Mouse (Mus musculus) megakaryocyte, embryonic 14.5 days (primary cell): ENCODE results near the gene Nfil3. TPM values are rescaled to one million over a fixed set of nuclear protein-coding genes. Genes with fewer than 3 reads are reported as not detected.

Experiments used
- H3K27me3 ChIP-seq: replicated peaks from 2 replicates; pipeline ENCODE3; 2012; ENCODE audit warnings: inconsistent platforms
- H3K36me3 ChIP-seq: replicated peaks from 2 replicates; pipeline ENCODE3; 2012; ENCODE audit warnings: low read length, inconsistent platforms, mixed read lengths
- H3K4me1 ChIP-seq: 2 replicates; pipeline ENCODE4 v1.6.1; 2012; ENCODE audit warnings: inconsistent platforms
- H3K4me3 ChIP-seq: replicated peaks from 2 replicates; pipeline ENCODE3; 2012; ENCODE audit warnings: moderate library complexity, mild to moderate bottlenecking, inconsistent platforms
- H3K9me3 ChIP-seq: 2 replicates; pipeline ENCODE4 v1.6.1; 2012; ENCODE audit warnings: inconsistent platforms
- FLI1 ChIP-seq: IDR thresholded peaks from 2 replicates; pipeline ENCODE4 v1.6.1; 2012; ENCODE audit warnings: low read length, inconsistent platforms, mixed read lengths
- GATA1 ChIP-seq: IDR thresholded peaks from 3 replicates; pipeline ENCODE4 v1.6.1; 2012; ENCODE audit warnings: mixed read lengths, low read length, inconsistent platforms, borderline replicate concordance
- polyA plus RNA-seq: library from polyadenylated mRNA; stranded (reverse); fragments of >175 nt; gene quantifications from 2 replicates; pipeline ENCODE4 v1.2.3, GENCODE M21; 2012; ENCODE audit warnings: low replicate concordance; ENCODE audit not compliant: insufficient read depth

The Nfil3 gene
- polyA plus RNA-seq, 1 experiment: 15.6 TPM

DNA sequence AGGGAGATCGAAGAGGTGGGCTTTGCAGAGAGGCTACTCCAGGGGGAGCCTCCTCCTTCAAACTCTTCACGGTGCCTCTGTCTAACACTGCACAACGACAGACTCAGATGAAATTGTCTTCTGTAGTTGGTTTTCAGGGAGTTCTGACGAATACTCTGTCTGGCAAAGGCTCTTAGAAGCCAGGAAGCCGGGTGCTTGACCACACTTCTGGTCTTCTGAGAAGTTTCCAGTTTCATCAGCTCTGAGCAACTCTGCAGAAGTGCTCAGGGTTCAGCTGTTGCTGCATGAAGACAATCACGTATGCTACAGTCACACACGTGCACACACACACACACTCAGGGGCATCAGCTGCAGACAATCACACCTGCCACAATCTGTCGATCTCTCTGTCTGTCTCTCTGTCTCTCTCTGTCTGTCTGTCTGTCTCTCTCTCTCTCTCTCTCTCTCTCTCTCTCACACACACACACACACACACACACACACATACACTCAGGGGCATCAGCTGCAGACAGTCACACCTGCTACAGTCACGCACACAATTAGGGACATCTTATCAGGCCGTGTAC is 5.4 kb upstream of the Nfil3 start:
- peak overlapping the region; percentile 83 for H3K4me3 ChIP-seq
- peaks cover 75% of the 10 kb centered on the region for H3K4me1 ChIP-seq
- no peak for TF ChIP-seq GATA1
- no peak for TF ChIP-seq FLI1
- peaks cover under 1% of the 10 kb centered on the region; the same call in 1 of the 2 replicates for H3K9me3 ChIP-seq
- H3K36me3 ChIP-seq: no peaks in the 10 kb centered on the region
- H3K27me3 ChIP-seq: peaks cover 9% of the 10 kb centered on the region

- H3K4me1 ChIP-seq: peaks cover 75% of the 10 kb centered on the region
- peaks cover 9% of the 10 kb centered on the region for H3K27me3 ChIP-seq
- no peak for TF ChIP-seq FLI1
- no peak for TF ChIP-seq GATA1
- H3K36me3 ChIP-seq: no peaks in the 10 kb centered on the region
- H3K4me3 ChIP-seq: peak overlapping the region; percentile 23
- no peaks in the 10 kb centered on the region for H3K9me3 ChIP-seq
Observed at GRCm38 (mm10) chr13:52985508-52986214, 4.8 kb upstream of the Nfil3 start.

GRCm38 (mm10) chr13:52982703-52983102 is 1.8 kb upstream of the Nfil3 start:
- Histone ChIP-seq H3K9me3 (no peaks in the 10 kb centered on the region), H3K27me3 (peaks cover 16% of the 10 kb centered on the region), H3K4me1 (peaks cover 76% of the 10 kb centered on the region), H3K36me3 (peaks cover 1% of the 10 kb centered on the region), H3K4me3 (peak overlapping the region; percentile 96)
- TF ChIP-seq FLI1 (no peak), GATA1 (peak; percentile 14; the same call in 1 of the 3 replicates)

GRCm38 (mm10) chr13:52981441-52982281 is 788 bp upstream of the Nfil3 start:
- TF ChIP-seq FLI1: no peak
- TF ChIP-seq GATA1: no peak
- peaks cover 25% of the 10 kb centered on the region for H3K27me3 ChIP-seq

GRCm38 (mm10) chr13:52980211-52980950 is 492 bp downstream of the Nfil3 start:
- no peak for TF ChIP-seq FLI1
- TF ChIP-seq GATA1: no peak
- Histone ChIP-seq H3K4me3 (peak overlapping the region; percentile 96), H3K36me3 (peaks cover 15% of the 10 kb centered on the region), H3K4me1 (peaks cover 67% of the 10 kb centered on the region), H3K9me3 (no peaks in the 10 kb centered on the region), H3K27me3 (peaks cover 27% of the 10 kb centered on the region)

More at GRCm38 (mm10) chr13:52981441-52982281, 788 bp upstream of the Nfil3 start:
- H3K4me1 ChIP-seq: peaks cover 73% of the 10 kb centered on the region
- H3K4me3 ChIP-seq: peak overlapping the region; percentile 96
- peaks cover 12% of the 10 kb centered on the region for H3K36me3 ChIP-seq
- no peaks in the 10 kb centered on the region for H3K9me3 ChIP-seq

DNA sequence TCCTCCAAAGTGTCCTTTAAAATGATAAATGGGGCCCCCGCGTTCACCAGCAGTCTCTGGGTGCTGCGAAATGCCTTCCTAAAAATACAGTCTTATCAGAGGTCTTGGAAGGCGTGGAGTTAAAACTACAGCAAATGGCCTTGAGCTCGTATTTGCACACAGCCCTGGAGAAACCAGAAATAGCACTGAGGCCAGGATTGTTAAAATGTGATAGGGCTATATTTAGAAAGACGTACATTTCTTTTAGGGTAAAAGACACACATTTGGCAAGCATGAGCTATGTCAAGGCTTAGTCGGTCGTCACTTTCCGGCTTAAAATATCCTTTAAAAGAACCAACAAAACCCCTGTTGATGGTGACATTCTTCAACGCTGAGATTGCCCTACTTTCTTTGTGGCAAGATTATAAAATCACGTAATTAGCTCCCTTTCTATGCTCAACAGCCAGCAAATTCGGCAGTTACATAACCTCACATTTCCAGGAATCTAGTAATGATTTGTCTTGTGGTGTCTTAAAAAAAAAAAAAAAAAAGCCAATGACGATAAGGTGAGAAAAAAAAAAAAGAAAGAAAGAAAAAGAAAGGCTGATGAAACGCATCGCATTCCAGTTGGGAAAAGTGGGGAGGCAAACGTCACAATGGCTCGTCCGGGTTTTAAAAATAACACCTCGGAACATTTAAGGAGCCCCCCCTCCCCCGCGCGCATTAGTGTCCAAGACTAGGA is 1.4 kb downstream of the Nfil3 start:
- no peak for TF ChIP-seq GATA1
- no peak for TF ChIP-seq FLI1
- Histone ChIP-seq H3K36me3 (peaks cover 15% of the 10 kb centered on the region), H3K27me3 (peaks cover 27% of the 10 kb centered on the region), H3K4me3 (peak overlapping the region; percentile 96), H3K4me1 (peaks cover 67% of the 10 kb centered on the region), H3K9me3 (no peaks in the 10 kb centered on the region)

DNA sequence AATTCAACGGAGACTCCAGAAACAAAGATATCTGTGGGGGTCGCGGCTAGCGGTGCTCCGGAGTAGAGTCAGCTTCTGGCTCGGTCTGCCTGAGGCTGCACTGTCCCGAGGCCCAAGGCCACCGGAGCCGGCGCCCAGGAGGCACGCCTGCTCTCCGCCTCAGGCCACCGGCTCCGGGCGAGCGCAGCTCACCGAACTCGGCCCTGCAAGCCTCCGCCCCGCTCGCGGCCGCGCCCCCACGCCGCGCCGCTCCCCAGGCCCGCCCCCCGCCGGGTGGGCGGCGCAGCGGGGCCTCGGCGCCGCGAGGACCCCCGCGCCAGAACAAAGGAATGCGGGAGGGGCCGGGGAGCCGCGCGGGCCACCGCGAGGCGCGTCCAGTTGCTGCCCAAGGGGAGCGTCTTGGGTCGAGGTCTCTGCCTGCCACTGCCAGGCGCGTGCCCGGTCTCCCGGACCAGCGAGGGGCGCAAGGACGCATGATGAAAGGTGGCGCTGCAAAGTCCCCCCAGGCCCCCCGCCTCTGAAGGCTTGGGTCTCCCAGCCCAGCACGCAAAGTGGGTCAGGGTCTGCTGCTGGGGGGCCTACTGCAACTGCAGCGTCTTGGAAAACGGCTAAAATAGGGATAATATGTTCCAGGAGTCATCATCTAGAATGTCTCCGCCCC is 2.4 kb downstream of the Nfil3 start:
- peaks cover 27% of the 10 kb centered on the region for H3K27me3 ChIP-seq
- peaks cover 64% of the 10 kb centered on the region for H3K4me1 ChIP-seq
- peak overlapping the region; percentile 96 for H3K4me3 ChIP-seq
- no peaks in the 10 kb centered on the region for H3K9me3 ChIP-seq
- peaks cover 15% of the 10 kb centered on the region for H3K36me3 ChIP-seq
- TF ChIP-seq GATA1 (no peak), FLI1 (no peak)

GRCm38 (mm10) chr13:52977757-52978156 is 3.1 kb downstream of the Nfil3 start:
- Histone ChIP-seq H3K27me3 (peaks cover 27% of the 10 kb centered on the region), H3K4me3 (peak overlapping the region; percentile 71), H3K36me3 (peaks cover 15% of the 10 kb centered on the region), H3K9me3 (no peaks in the 10 kb centered on the region), H3K4me1 (peaks cover 59% of the 10 kb centered on the region)
- TF ChIP-seq FLI1: no peak
- no peak for TF ChIP-seq GATA1
